Mouse (Mus musculus): ENCODE data around the gene Defb35.

DNA sequence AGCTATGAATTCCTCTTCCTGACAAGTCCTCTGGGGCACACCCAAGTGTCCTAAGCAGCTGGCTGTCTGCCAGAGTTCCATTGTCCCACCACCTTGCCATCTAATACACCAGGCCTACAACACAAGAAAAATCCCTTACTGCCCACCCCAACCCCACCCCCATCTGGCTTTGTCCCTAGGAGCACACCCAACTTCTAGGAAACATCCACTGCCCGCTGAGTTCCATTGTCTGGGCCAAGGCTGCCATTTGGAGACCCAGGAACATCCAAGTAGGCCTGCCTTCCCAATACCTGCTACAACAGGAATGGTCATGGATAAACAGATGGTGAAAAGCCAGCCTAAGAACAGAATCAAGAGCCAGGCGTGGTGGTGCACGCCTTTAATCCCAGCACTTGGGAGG is 18.2 kb downstream of the Defb35 start:
- TF ChIP-seq CTCF (IDR thresholded peaks at IDR 0.05; ENCODE audit: low read depth, low read length) (no peak), POLR2A (IDR thresholded peaks at IDR 0.05; ENCODE audit: borderline replicate concordance, low read depth, low read length) (no peak)

All from bone marrow macrophage, adult 2 months (primary cell).